ENCODE assay signal across 24 mouse cellular contexts in the genomic region with DNA sequence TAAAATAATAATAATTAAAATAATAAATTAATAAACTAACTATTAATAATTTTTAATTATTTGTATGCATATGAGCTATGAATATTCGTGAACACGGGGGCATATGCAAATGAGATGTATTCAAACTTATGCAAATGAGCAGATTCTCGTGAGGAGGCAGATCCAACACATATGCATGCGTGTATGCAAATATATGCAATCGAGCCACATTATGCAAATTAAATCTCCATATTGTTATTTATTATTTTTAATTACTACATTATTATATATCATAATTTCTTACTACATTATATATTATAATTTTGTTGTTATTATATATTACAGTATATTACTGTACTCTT. TPM values are rescaled to one million over a fixed set of nuclear protein-coding genes. Genes with fewer than 3 reads are reported as not detected.
DNase-seq lines count a peak whose midpoint lies in the region; ATAC-seq and TF ChIP-seq lines count a peak whose summit lies in the region.
"Had no signal": no experiment of that assay in that cellular context is flagged by ENCODE, and none has a peak within 500 bp of the region (broad histone marks: within the 10 kb centered on the region; RNA-seq: fewer than 3 reads in every experiment).

No protein-coding gene starts in this region.

- H3K4me3 ChIP-seq in forebrain, embryonic 14.5 days (ENCODE audit: low read depth, low read length): no peak overlapping the region
- H3K4me3 ChIP-seq in forebrain, embryonic 15.5 days: no peak overlapping the region
- no peak overlapping the region for H3K4me3 ChIP-seq in midbrain, embryonic 12.5 days
- no peak overlapping the region for H3K4me3 ChIP-seq in midbrain, postnatal 0 days (ENCODE audit: low read depth, low read length)
- H3K4me3 ChIP-seq in neural tube, embryonic 13.5 days: no peak overlapping the region
- H3K4me3 ChIP-seq in neural tube, embryonic 15.5 days (replicated peaks): no peak overlapping the region
- H3K4me3 ChIP-seq: embryonic facial prominence, embryonic 12.5 days; heart, embryonic 13.5 days; hindbrain, embryonic 12.5 days had no signal

- no peak overlapping the region for H3K9ac ChIP-seq in forebrain, embryonic 14.5 days (ENCODE audit: low read length)
- H3K9ac ChIP-seq in forebrain, embryonic 15.5 days (replicated peaks): no peak overlapping the region
- no peak overlapping the region for H3K9ac ChIP-seq in midbrain, embryonic 12.5 days (replicated peaks)
- no peak overlapping the region for H3K9ac ChIP-seq in midbrain, postnatal 0 days (replicated peaks; ENCODE audit: low read length, poor library complexity, severe bottlenecking)
- no peak overlapping the region for H3K9ac ChIP-seq in neural tube, embryonic 13.5 days
- no peak overlapping the region for H3K9ac ChIP-seq in neural tube, embryonic 15.5 days (replicated peaks)
- H3K9ac ChIP-seq: embryonic facial prominence, embryonic 12.5 days; heart, embryonic 13.5 days; hindbrain, embryonic 12.5 days had no signal

- no peaks in the 10 kb centered on the region for H3K36me3 ChIP-seq in forebrain, embryonic 14.5 days (ENCODE audit: control insufficient read depth, insufficient read depth, low read length)
- no peaks in the 10 kb centered on the region for H3K36me3 ChIP-seq in forebrain, embryonic 15.5 days
- no peaks in the 10 kb centered on the region for H3K36me3 ChIP-seq in midbrain, embryonic 12.5 days
- 0 out of 2 replicates have a peak, but pooled peaks cover 3% of the 10 kb centered on the region for H3K36me3 ChIP-seq in midbrain, postnatal 0 days (ENCODE audit: insufficient read depth, low read length)
- peaks cover 4% of the 10 kb centered on the region; the same call in 1 of the 2 replicates for H3K36me3 ChIP-seq in neural tube, embryonic 13.5 days
- H3K36me3 ChIP-seq in neural tube, embryonic 15.5 days: 0 out of 2 replicates have a peak, but pooled peaks cover 4% of the 10 kb centered on the region
- H3K36me3 ChIP-seq: embryonic facial prominence, embryonic 12.5 days; hindbrain, embryonic 12.5 days had no signal

- TF ChIP-seq CTCF in midbrain, postnatal 0 days (IDR thresholded peaks at IDR 0.05): no peak

- H3K27me3 ChIP-seq in forebrain, embryonic 14.5 days (replicated peaks; ENCODE audit: control insufficient read depth, insufficient read depth, low read length): no peaks in the 10 kb centered on the region
- H3K27me3 ChIP-seq in forebrain, embryonic 15.5 days: no peaks in the 10 kb centered on the region
- no peaks in the 10 kb centered on the region for H3K27me3 ChIP-seq in midbrain, embryonic 12.5 days
- no peaks in the 10 kb centered on the region for H3K27me3 ChIP-seq in midbrain, postnatal 0 days (ENCODE audit: insufficient read depth, low read length)
- H3K27me3 ChIP-seq in neural tube, embryonic 13.5 days: no peaks in the 10 kb centered on the region
- no peaks in the 10 kb centered on the region for H3K27me3 ChIP-seq in neural tube, embryonic 15.5 days (replicated peaks)
- H3K27me3 ChIP-seq: CH12.LX; embryonic facial prominence, embryonic 12.5 days; heart, embryonic 13.5 days; hindbrain, embryonic 12.5 days; Patski had no signal

- no peak overlapping the region for H3K27ac ChIP-seq in forebrain, embryonic 14.5 days (ENCODE audit: low read depth, low read length)
- H3K27ac ChIP-seq in forebrain, embryonic 15.5 days (replicated peaks): no peak overlapping the region
- H3K27ac ChIP-seq in midbrain, embryonic 12.5 days (replicated peaks): no peak overlapping the region
- no peak overlapping the region for H3K27ac ChIP-seq in midbrain, postnatal 0 days (ENCODE audit: low read depth, low read length)
- H3K27ac ChIP-seq in neural tube, embryonic 13.5 days (replicated peaks): no peak overlapping the region
- no peak overlapping the region for H3K27ac ChIP-seq in neural tube, embryonic 15.5 days (replicated peaks)
- H3K27ac ChIP-seq: embryonic facial prominence, embryonic 12.5 days; heart, embryonic 13.5 days; hindbrain, embryonic 12.5 days; hindbrain, postnatal 0 days had no signal

- peak; percentile 77 for ATAC-seq in forebrain, embryonic 14.5 days
- no peak; the same call in 1 of the 2 replicates for ATAC-seq in forebrain, embryonic 15.5 days (replicated peaks)
- ATAC-seq in midbrain, embryonic 12.5 days (ENCODE audit: low FRiP score, low read depth): peak; percentile 47; the same call in 1 of the 2 replicates
- no peak for ATAC-seq in midbrain, postnatal 0 days (ENCODE audit: low FRiP score)
- ATAC-seq in neural tube, embryonic 13.5 days (ENCODE audit: low read depth): 0 out of 2 replicates have a peak, but pooled peaks have one; percentile 56
- ATAC-seq in neural tube, embryonic 15.5 days (ENCODE audit: low FRiP score): no peak
- ATAC-seq: Patski had no signal

- H3K4me1 ChIP-seq in forebrain, embryonic 14.5 days (ENCODE audit: control insufficient read depth, insufficient read depth, low read length): no peaks in the 10 kb centered on the region
- H3K4me1 ChIP-seq in forebrain, embryonic 15.5 days: no peaks in the 10 kb centered on the region
- no peaks in the 10 kb centered on the region for H3K4me1 ChIP-seq in midbrain, embryonic 12.5 days
- no peaks in the 10 kb centered on the region for H3K4me1 ChIP-seq in midbrain, postnatal 0 days (ENCODE audit: insufficient read depth, low read length)
- H3K4me1 ChIP-seq in neural tube, embryonic 13.5 days (replicated peaks): no peaks in the 10 kb centered on the region
- H3K4me1 ChIP-seq in neural tube, embryonic 15.5 days: no peaks in the 10 kb centered on the region
- H3K4me1 ChIP-seq: embryonic facial prominence, embryonic 12.5 days; heart, embryonic 13.5 days; hindbrain, embryonic 12.5 days had no signal

- DNase-seq in forebrain, embryonic 14.5 days (ENCODE audit: low spot score): peak; percentile 54
- DNase-seq in midbrain, postnatal 0 days (ENCODE audit: low spot score): no peak
- DNase-seq in adrenal gland, adult 18-20 months (ENCODE audit: low spot score in 2 of 2): no peak
- DNase-seq: adrenal gland, postnatal 10 days; cerebellum, adult 11-12 months; cerebellum, adult 9-10 months; cerebellum, postnatal 25 days; gastrocnemius, postnatal 36 days; heart, adult 11 months; heart, postnatal 36 days had no signal

- no peak overlapping the region for H3K4me2 ChIP-seq in forebrain, embryonic 14.5 days (ENCODE audit: low read length)
- no peak overlapping the region for H3K4me2 ChIP-seq in forebrain, embryonic 15.5 days (replicated peaks)
- no peak overlapping the region for H3K4me2 ChIP-seq in midbrain, embryonic 12.5 days (replicated peaks)
- no peak overlapping the region for H3K4me2 ChIP-seq in midbrain, postnatal 0 days (ENCODE audit: low read depth, low read length, poor library complexity, severe bottlenecking)
- no peak overlapping the region for H3K4me2 ChIP-seq in neural tube, embryonic 13.5 days
- no peak overlapping the region for H3K4me2 ChIP-seq in neural tube, embryonic 15.5 days
- H3K4me2 ChIP-seq: embryonic facial prominence, embryonic 12.5 days; heart, embryonic 13.5 days; hindbrain, embryonic 12.5 days had no signal

- H3K9me3 ChIP-seq in forebrain, embryonic 14.5 days (replicated peaks; ENCODE audit: control insufficient read depth, low read length): no peaks in the 10 kb centered on the region
- no peaks in the 10 kb centered on the region for H3K9me3 ChIP-seq in forebrain, embryonic 15.5 days
- no peaks in the 10 kb centered on the region for H3K9me3 ChIP-seq in midbrain, embryonic 12.5 days
- H3K9me3 ChIP-seq in midbrain, postnatal 0 days (ENCODE audit: low read length): no peaks in the 10 kb centered on the region
- H3K9me3 ChIP-seq in neural tube, embryonic 13.5 days: no peaks in the 10 kb centered on the region
- H3K9me3 ChIP-seq in neural tube, embryonic 15.5 days (replicated peaks): no peaks in the 10 kb centered on the region
- H3K9me3 ChIP-seq: embryonic facial prominence, embryonic 12.5 days; heart, embryonic 13.5 days; hindbrain, embryonic 12.5 days had no signal

- 73% methylated on average over 5 of the region's 5 CpGs for WGBS in forebrain, embryonic 14.5 days
- 64% methylated on average over 5 of the region's 5 CpGs for WGBS in forebrain, embryonic 15.5 days
- WGBS in midbrain, embryonic 12.5 days: 92% methylated on average over 5 of the region's 5 CpGs
- 82% methylated on average over 5 of the region's 5 CpGs for WGBS in midbrain, postnatal 0 days
- 75% methylated on average over 5 of the region's 5 CpGs for WGBS in neural tube, embryonic 13.5 days
- WGBS in neural tube, embryonic 15.5 days: 77% methylated on average over 5 of the region's 5 CpGs

RNA-seq across cellular contexts. Expression of a gene that starts 21.8 kb away (rescaled TPM):
- polyA plus RNA-seq in forebrain, embryonic 14.5 days (2014; fragmentation: Nextera tagmentation; extraction: Ambion mirVana): not detected in 2 replicates
- polyA plus RNA-seq in forebrain, embryonic 15.5 days (2015; fragmentation: Nextera tagmentation; extraction: Ambion mirVana): not detected in 2 replicates
- not detected in 2 replicates for polyA plus RNA-seq in midbrain, embryonic 12.5 days (2016; fragmentation: Nextera tagmentation; extraction: Ambion mirVana)
- total RNA-seq in midbrain, postnatal 0 days (2014; rRNA removed): not detected in 2 replicates
- polyA plus RNA-seq in midbrain, postnatal 0 days (2015; fragmentation: Nextera tagmentation; extraction: Ambion mirVana): not detected in 2 replicates
- polyA plus RNA-seq in neural tube, embryonic 13.5 days (2015; fragmentation: Nextera tagmentation; extraction: Ambion mirVana): not detected in 2 replicates
- polyA plus RNA-seq in neural tube, embryonic 15.5 days (2015; fragmentation: Nextera tagmentation; extraction: Ambion mirVana): not detected in 2 replicates
- total RNA-seq in adrenal gland, adult 18-20 months (2021): not detected
- total RNA-seq: adrenal gland, postnatal 4 days; CH12.LX; gastrocnemius, adult 8-10 months; gastrocnemius, postnatal 36 days; heart, postnatal 36 days; hindbrain, postnatal 0 days had no signal
- polyA plus RNA-seq: cortical plate, adult 2 months; embryonic facial prominence, embryonic 12.5 days; heart, embryonic 13.5 days; hindbrain, embryonic 12.5 days; intestine, embryonic 14.5 days had no signal

RNA-seq across cellular contexts. Expression of a gene that starts 53.3 kb away (rescaled TPM):
- 70.6 and 74.9 TPM in 2 replicates for polyA plus RNA-seq in forebrain, embryonic 14.5 days (2014; fragmentation: Nextera tagmentation; extraction: Ambion mirVana)
- polyA plus RNA-seq in forebrain, embryonic 15.5 days (2015; fragmentation: Nextera tagmentation; extraction: Ambion mirVana): 66.5 and 67.7 TPM in 2 replicates
- polyA plus RNA-seq in midbrain, embryonic 12.5 days (2016; fragmentation: Nextera tagmentation; extraction: Ambion mirVana): 73.3 and 75.6 TPM in 2 replicates
- 117 and 123 TPM in 2 replicates for total RNA-seq in midbrain, postnatal 0 days (2014; rRNA removed)
- polyA plus RNA-seq in midbrain, postnatal 0 days (2015; fragmentation: Nextera tagmentation; extraction: Ambion mirVana): 35.2 and 35.3 TPM in 2 replicates
- 40.9 and 43.8 TPM in 2 replicates for polyA plus RNA-seq in neural tube, embryonic 13.5 days (2015; fragmentation: Nextera tagmentation; extraction: Ambion mirVana)
- 40.4 and 43.8 TPM in 2 replicates for polyA plus RNA-seq in neural tube, embryonic 15.5 days (2015; fragmentation: Nextera tagmentation; extraction: Ambion mirVana)
- 100 to 1,000 TPM; 116 to 149 TPM for total RNA-seq in adrenal gland, adult 18-20 months (2021)

Comparison
In these comparisons a context has a peak if more than half of its experiments do, and no peak if none do; other contexts are left out.
1. ATAC-seq: peak in forebrain, embryonic 14.5 days (single experiment), midbrain, embryonic 12.5 days (single experiment) and neural tube, embryonic 13.5 days (single experiment); none in forebrain, embryonic 15.5 days (single experiment), midbrain, postnatal 0 days (single experiment) and neural tube, embryonic 15.5 days (single experiment).